Mouse (Mus musculus) embryonic facial prominence, embryonic 10.5 days (tissue): ENCODE measurements around the gene Cyp2b13. TPM values are rescaled to one million over a fixed set of nuclear protein-coding genes. Genes with fewer than 3 reads are reported as not detected.
"Not testable (repeated sequence)": the region's sequence is repeated elsewhere in the genome, so short reads cannot be mapped to it uniquely, and the experiment has no call there.

Source experiments
- DNase-seq: peaks from one replicate; pipeline ENCODE4 v3.0.0-alpha.2; 2017; ENCODE audit warnings: low spot score
- H3K27ac ChIP-seq: fragments of 300-500 bp; sonication (generic); replicated peaks from 2 replicates; pipeline ENCODE4 v1.5.1; 2016; ENCODE audit warnings: mild to moderate bottlenecking
- H3K27me3 ChIP-seq: fragments of 300-500 bp; sonication (generic); replicated peaks from 2 replicates; pipeline ENCODE4 v1.6.1; 2016; ENCODE audit warnings: low read depth, mild to moderate bottlenecking; ENCODE audit not compliant: poor library complexity, severe bottlenecking
- H3K36me3 ChIP-seq: fragments of 300-500 bp; sonication (generic); replicated peaks from 2 replicates; pipeline ENCODE4 v1.6.1; 2016; ENCODE audit warnings: mild to moderate bottlenecking, moderate library complexity
- H3K4me1 ChIP-seq: fragments of 300-500 bp; sonication (generic); 2 replicates; pipeline ENCODE4 v1.6.1; 2016
- H3K4me3 ChIP-seq: fragments of 300-500 bp; sonication (generic); 2 replicates; pipeline ENCODE4 v1.5.1; 2016; ENCODE audit warnings: mild to moderate bottlenecking, moderate library complexity
- H3K9me3 ChIP-seq: fragments of 300-500 bp; sonication (generic); 2 replicates; pipeline ENCODE4 v1.6.1; 2016; ENCODE audit warnings: mild to moderate bottlenecking
- WGBS: fragments of 180-500 bp; shearing (Covaris S2); methylation state at CpG from one replicate; pipeline ENCODE4 v1.1.7; 2016; 5-methylcytosine and 5-hydroxymethylcytosine counted together
- polyA plus RNA-seq: library from polyadenylated mRNA; unstranded; fragments of >200 nt; fragmentation: Nextera tagmentation; extraction: Ambion mirVana; gene quantifications from 2 replicates; pipeline ENCODE4 v1.2.1, GENCODE M21; 2016

Cyp2b13 gene
- not detected in 2 replicates for polyA plus RNA-seq

- H3K4me1 ChIP-seq, H3K27ac ChIP-seq, H3K36me3 ChIP-seq, H3K27me3 ChIP-seq, H3K9me3 ChIP-seq, H3K4me3 ChIP-seq, DNase-seq: not testable (repeated sequence)
- 80% methylated on average over 1 of the region's 2 CpGs for WGBS
These were observed at the start of gene Cyp2b13 for GRCm38 (mm10) chr7:26061197-26061596. Gene Cyp2b13 (plus strand): TSS chr7:26061497.

- H3K27me3 ChIP-seq, H3K36me3 ChIP-seq, H3K9me3 ChIP-seq, H3K4me1 ChIP-seq, H3K27ac ChIP-seq, DNase-seq, H3K4me3 ChIP-seq: not testable (repeated sequence)
- 86% methylated on average over 1 of the region's 3 CpGs for WGBS
These were observed 41.4 kb upstream of the Cyp2b13 start for GRCm38 (mm10) chr7:26019814-26020332.

- not testable (repeated sequence) for H3K27ac ChIP-seq, H3K4me1 ChIP-seq, DNase-seq
These were observed 6.2 kb upstream of the Cyp2b13 start for GRCm38 (mm10) chr7:26054885-26055630.

GRCm38 (mm10) chr7:26071677-26072076, 10.4 kb downstream of the Cyp2b13 start:
- not testable (repeated sequence) for H3K27ac ChIP-seq, H3K9me3 ChIP-seq, DNase-seq, H3K36me3 ChIP-seq, H3K4me1 ChIP-seq, H3K27me3 ChIP-seq, H3K4me3 ChIP-seq
- WGBS, result 52% methylated on average over 29 of the region's 29 CpGs

More at GRCm38 (mm10) chr7:26054885-26055630, 6.2 kb upstream of the Cyp2b13 start:
- peaks cover 16% of the 10 kb centered on the region for H3K9me3 ChIP-seq
- H3K27me3 ChIP-seq, H3K36me3 ChIP-seq, H3K4me3 ChIP-seq: not testable (repeated sequence)
- 85% methylated on average over 4 of the region's 4 CpGs for WGBS

GRCm38 (mm10) chr7:26082595-26082994, 21.3 kb downstream of the Cyp2b13 start:
- H3K27me3 ChIP-seq, result no peaks in the 10 kb centered on the region
- no peak for DNase-seq
- no peaks in the 10 kb centered on the region for H3K4me1 ChIP-seq
- peaks cover 56% of the 10 kb centered on the region for H3K9me3 ChIP-seq
- no peak overlapping the region for H3K27ac ChIP-seq
- no peak overlapping the region for H3K4me3 ChIP-seq
- no peaks in the 10 kb centered on the region for H3K36me3 ChIP-seq
- WGBS, result 70% methylated on average over 2 of the region's 2 CpGs

GRCm38 (mm10) chr7:26087391-26087790, 26.1 kb downstream of the Cyp2b13 start:
- no peaks in the 10 kb centered on the region for H3K4me1 ChIP-seq
- no peak overlapping the region for H3K4me3 ChIP-seq
- H3K27ac ChIP-seq, result no peak overlapping the region
- peaks cover 39% of the 10 kb centered on the region; the same call in 1 of the 2 replicates for H3K9me3 ChIP-seq
- no peaks in the 10 kb centered on the region for H3K36me3 ChIP-seq
- H3K27me3 ChIP-seq, result no peaks in the 10 kb centered on the region
- DNase-seq, result no peak
- 94% methylated on average over 1 of the region's 1 CpGs for WGBS

- H3K4me3 ChIP-seq, H3K27ac ChIP-seq, DNase-seq, H3K4me1 ChIP-seq, H3K27me3 ChIP-seq, H3K36me3 ChIP-seq: not testable (repeated sequence)
- H3K9me3 ChIP-seq, result peaks cover 36% of the 10 kb centered on the region; the same call in 1 of the 2 replicates
These were observed 27.3 kb downstream of the Cyp2b13 start for GRCm38 (mm10) chr7:26088578-26088977.

GRCm38 (mm10) chr7:26139623-26140022, 78.3 kb downstream of the Cyp2b13 start:
- H3K27ac ChIP-seq, H3K9me3 ChIP-seq, H3K36me3 ChIP-seq, H3K4me3 ChIP-seq, H3K4me1 ChIP-seq, DNase-seq, H3K27me3 ChIP-seq: not testable (repeated sequence)
- no CpG with 5 or more reads among the region's 2 CpGs for WGBS

GRCm38 (mm10) chr7:26143657-26144056, 82.4 kb downstream of the Cyp2b13 start:
- H3K4me3 ChIP-seq, H3K4me1 ChIP-seq, DNase-seq, H3K9me3 ChIP-seq, H3K36me3 ChIP-seq, H3K27me3 ChIP-seq, H3K27ac ChIP-seq: not testable (repeated sequence)
- WGBS, result 63% methylated on average over 1 of the region's 3 CpGs

Other genes starting within 250 kb of the Cyp2b13 start
- 2.5 and 2.9 TPM in 2 replicates for gene Cyp2s1, start 244.6 kb upstream of the Cyp2b13 start, polyA plus RNA-seq
- 0.10 TPM in 1 of 2 replicates, not detected in the other for gene Cyp2b10, start 163.9 kb upstream of the Cyp2b13 start, polyA plus RNA-seq
- not detected in 2 replicates for gene Cyp2b9, start 111.9 kb downstream of the Cyp2b13 start, polyA plus RNA-seq
- not detected in 2 replicates for gene Vmn1r184, start 198.8 kb downstream of the Cyp2b13 start, polyA plus RNA-seq
- not detected in 2 replicates for gene Cyp2a4, start 245.7 kb downstream of the Cyp2b13 start, polyA plus RNA-seq